Mouse (Mus musculus) A20 (cell line): ENCODE data around the gene Aatk.

Experiments used
- DNase-seq: peaks from one replicate; pipeline ENCODE4 v3.0.0-alpha.2; 2011; ENCODE audit warnings: low read depth, low spot score

Aatk gene

DNA sequence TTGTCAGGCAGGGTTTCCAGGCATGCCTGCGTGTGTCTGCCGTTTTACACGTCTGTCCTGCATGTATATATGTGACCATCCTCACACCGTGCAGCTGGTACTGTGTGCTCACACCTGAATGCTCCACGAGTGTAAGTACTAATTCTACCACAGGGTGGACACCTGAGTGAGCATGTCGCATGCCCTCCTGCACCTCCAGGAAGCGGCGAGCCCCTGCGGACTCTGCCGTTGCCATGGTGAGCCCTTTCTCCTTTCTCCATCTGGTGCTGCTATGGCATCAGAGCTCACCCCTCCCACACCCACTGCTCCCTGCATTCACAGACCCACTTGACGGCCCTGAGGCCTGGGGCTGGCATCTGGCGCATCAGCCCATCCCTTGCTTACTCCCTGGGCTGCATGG, 24.1 kb downstream of the Aatk start:
- no peak for DNase-seq

DNA sequence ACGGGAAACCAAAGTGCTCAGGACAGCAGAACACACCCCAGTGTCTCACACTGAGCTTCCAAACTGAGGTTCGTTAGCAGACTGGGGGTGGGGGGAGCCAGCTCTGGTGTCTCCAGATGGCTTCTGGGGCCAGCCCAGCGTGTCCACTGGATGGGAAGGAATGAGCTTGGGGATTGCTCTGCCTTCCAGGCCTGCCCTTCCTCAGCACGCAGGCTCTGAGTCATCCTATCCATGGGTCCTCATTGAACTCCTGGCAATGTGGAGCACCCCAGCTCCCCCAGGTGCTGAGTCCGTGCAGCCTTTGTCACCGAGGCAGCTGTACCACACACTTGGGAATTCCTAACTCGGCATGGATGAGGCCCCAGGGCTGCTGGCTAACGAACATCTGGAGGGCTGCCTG, 24.8 kb downstream of the Aatk start:
- no peak for DNase-seq

DNA sequence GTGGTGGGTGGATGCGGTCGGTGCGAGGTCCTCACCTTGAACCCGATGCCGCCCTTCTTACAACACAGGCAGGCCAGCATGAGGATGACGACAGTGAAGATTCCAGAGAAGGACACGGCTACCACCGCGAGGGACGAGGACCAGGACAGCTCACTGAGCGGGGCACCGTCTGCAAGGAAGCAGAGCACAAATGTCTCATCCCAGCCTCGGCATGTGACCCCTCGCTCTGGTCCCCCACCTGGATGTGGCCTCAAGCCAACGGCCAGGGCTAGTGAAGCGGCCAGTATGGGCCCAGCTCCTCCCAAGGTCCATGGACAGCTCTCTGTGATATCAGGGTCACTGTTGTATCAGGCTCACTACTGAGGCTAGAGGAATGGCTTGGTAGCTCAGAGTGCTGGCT, 25.6 kb downstream of the Aatk start:
- DNase-seq = no peak

DNA sequence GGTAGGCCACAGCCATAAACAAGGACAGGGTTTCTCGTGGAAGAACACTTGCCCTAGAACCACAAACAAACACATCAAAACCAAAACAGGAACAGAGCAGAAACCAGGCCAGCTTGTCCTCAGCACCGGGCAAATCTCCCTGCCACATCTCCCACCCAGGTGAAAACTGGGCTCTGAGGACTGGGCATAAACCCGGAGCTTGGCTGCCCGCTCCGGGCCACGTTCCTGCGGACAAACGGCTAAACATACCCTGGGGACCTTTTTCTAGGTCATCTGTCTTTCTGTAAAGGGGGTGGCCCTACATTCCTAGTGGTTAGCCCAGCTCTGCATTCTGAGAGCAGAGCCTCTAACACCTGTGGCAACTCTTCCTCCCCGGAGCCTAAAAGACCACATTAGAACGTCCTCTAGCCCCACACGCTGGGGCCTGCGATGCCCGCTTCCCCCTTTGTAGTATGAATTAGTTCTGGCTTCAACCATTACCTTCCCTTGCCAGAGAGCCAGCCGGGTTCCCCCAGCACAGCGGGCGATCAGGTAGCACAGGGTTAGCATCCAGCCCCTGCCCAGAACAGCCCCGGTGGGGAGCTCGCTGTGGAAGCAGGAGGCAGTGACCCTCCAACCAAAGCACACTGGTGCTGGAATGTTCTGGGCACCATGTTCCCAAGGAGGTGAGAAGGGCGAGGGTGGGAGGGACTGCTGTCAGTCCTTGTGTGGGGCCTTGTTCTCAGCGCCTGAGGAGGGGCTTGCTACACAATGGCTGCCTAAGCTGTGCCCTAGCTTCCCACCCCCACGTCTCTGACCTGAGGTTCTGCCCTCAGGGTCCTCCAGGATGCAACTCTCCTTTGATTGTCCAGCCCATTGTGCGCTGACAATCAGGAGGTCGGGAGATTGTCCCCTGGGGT, 27.2 kb downstream of the Aatk start:
- peak; percentile 59 for DNase-seq

DNA sequence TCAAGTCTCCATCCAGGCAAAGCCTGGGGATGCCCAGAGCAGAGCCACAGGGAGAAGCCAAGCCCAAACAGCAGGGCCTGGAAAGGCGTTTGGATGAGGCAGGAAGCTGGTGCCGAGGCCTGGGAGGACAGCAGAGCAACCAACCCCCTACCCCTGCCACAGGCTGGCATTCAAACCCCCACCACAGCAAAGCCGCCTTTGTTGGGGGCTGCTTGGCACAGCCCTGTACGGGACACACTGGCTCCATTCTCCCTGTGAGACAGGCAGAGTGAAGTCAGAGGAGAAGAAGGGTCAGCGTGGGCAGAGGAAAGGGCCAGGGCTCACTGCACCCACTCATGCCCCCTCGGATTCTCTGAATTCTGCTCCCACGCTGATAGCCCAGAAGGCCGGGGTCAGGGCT, 30.0 kb downstream of the Aatk start:
- no peak for DNase-seq

DNA sequence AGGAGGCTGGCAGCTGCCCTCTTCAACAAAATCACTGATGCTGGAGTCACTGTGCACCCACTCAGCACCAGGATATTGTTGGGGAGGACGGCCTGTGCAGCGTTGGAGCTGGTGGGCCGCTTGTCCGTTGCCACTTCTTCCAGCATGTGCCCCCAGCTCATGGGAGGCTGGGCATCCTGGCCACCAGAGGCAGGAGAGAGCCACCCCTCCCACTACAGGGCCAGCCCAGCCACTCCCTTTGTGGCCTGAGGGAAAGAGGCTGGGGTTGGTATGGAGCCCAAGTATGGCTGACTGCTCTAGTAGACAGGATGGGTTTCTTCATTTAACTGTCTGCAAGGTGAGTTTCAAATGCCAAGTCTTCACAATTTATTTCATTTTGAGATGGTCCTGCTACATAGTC, 32.2 kb downstream of the Aatk start:
- no peak for DNase-seq

DNA sequence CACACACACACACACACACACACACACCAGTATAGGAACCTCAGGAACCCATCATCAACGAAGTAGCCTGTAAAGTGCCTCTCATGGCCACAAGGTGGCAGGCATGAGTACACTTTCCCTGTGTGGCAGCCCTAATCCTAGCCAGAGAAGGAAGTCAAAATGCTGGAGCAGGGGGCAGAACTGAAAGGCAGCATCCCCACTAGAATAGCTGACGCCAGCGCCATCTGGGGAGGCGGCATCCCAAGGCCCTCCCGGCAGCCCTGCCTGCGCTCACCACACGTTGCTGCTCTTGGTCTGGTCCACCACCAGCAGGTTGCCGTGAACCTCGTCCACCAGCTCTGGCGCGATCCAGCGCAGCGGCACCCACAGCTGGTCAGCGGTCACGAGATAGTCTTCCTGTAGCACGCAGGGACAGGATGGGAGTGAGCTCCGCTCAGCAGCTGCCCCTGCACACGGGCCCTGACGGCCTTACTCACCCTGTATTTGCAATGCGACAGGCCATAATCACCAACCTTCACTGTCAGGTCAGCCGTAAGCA, 33.7 kb downstream of the Aatk start:
- DNase-seq = peak; percentile 74

DNA sequence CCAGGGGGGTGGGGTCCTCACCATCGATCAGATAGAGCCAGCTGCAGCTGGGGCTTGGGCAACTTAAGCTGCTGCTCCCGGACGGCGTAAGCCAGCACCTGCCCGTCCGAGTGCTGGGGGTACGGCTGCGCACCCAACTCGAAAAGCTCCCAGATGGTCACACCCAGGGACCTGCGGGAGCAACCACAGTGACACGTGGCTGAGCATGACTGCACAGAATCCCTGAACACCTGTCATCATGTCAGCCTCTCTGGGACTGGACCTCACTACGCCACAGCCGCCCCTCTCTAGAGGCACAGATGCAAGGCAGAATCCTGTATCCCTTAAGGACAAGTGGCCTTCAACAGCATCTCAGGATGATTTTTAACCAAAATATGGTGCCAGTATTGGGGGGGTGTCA, 34.3 kb downstream of the Aatk start:
- peak; percentile 69 for DNase-seq

DNA sequence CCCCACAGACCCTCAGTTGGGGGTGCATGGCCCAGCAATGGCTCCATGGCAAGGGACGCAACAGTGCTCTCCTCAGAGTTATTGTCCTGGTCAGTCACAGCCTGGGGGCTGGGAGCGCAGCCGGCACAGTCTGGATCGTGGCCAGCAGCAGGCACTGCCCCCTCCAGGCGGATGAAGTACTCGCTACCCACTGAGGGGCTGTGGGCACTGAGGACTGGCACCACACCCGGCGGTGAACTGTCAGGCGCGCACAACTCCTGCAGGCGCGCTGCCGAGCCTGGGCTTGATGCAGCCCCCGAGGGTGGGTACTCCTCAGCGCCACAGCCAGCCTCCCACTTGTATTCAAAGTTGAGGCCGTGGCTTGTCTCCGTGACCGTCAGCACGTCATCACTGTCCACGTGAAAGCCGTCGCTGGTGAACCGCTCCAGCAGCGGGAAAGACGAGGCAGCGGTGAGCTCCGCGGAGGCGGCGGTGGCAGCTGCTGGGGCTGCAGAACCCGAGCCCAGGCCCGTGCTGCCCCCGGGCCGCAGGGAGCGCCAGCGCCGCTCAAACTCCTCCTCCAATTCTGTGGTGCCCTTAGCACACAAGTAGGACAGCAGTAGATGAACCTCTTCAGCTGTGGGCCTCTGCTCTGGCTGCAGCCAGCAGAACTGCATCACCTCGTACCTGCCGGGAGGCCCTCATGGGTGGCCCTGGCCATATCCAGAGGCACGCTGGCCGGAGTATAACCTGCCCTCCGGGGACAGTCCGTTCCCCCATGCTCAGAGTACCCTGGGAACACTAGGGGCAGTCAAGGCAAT, 35.0 kb downstream of the Aatk start:
- no peak for DNase-seq

DNA sequence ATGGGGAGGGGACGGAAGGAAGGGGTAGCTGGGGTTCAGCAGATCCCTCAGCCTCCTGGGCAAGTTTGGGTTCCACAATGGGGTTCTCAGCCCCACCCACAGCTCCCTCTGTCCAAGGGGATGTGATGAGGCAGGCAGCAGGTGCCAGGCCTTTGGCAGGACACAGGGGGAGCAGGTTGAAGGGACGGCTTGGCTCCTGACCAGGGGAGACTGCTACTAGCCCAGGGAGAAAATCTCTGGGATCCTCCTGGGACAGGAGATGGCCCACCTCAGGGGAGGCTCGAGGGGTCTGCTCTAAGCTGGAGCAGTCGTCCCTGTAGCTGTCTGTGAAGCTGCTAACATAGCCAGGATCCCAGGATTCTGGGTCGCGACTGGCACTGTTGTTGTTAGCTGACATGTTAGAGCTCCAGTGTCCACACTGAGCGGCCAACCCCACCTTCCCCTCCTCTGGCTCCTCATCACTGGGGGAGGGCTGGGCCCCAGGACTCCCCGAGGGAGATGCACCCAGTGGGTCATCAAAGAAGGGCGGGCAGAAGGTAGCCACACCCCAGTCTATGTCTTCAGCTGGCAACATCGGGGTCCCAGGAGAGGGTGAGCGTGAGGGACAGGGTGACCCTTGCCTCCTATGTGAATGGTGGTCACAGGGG, 35.7 kb downstream of the Aatk start:
- DNase-seq = no peak

DNA sequence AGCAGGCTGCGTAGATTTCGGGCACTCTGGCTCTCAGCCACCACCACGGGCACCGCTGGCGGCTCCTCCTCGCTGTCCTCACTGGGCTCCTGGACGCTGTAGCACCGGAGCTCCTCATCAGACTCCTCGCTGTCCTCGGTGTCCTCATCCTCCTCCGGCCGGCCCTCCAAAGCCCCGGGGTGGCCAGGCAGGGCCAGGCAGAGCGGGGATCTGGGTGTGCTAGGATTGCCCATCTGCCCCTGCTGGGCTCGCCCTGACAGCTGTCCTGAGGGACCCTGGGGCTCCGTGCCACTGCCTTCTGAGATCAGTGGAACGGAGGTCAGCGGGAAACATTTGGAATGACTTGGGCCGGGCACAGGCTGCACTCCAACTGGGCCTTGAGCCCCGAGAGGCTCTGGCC, 37.0 kb downstream of the Aatk start:
- no peak for DNase-seq

DNA sequence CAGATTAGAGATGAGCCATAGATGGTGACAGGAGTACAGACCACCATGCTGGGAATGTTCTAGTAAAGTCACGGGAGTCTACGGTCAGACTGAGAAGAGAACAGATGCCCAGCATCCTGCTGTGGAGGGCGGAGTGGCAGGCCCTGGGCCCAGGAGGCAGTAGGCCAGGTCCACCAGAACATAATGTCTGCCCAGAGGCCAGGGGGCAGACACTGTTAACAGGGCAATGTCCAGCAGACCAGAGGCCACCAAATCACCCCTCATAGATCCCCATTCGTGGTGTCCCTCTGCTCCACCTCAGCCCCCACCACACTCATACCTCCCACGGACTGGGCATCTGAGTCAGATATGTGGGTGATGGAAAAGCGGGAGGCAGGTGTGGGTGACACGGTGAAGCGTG, 38.0 kb downstream of the Aatk start:
- no peak for DNase-seq

DNA sequence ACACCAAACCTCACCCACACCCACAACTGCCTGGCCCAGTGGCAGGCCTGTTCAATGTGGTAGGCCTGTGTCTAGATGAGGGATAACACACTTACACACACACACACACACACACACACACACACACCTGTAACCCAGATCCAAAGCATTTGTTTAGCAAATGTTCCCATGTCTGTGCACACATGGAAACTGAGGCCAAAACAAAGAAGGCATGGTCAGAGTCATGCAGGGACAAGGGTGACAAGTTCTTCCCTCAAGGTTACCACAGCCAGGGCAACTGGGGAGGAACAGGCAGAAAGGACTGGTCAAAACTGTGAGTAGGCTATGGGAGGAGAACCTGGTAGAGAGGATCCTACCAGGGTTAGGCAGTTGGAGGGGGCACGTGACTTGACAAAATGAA, 38.5 kb downstream of the Aatk start:
- DNase-seq = no peak

DNA sequence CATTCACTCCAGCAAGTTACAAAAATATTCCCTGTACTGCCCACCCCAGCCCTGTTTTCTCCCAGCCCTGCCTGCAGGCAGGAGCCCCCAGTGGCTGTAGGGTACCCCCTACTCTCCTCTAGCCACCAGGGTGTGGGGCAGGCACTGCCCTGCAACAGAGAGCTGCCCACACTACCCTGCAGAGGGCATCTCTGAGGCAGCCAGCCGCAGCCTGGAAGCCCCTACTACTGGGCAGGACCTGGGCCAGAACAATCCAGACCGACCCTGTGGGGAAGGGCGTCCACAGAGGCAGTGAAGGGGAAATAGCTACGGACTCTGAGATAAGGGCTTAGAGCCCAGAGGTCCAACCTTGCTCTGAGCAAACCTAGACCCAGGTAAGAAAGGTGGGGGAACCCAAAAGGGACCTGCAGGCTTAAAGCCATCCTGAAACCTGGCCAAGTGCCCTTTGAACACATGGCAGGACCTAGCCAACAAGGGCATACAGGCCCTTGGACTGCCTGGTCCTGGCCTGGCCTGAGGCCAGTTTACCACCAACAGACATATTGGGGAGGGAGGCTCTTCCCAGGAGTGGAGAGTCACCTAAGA, 39.4 kb downstream of the Aatk start:
- no peak for DNase-seq

DNA sequence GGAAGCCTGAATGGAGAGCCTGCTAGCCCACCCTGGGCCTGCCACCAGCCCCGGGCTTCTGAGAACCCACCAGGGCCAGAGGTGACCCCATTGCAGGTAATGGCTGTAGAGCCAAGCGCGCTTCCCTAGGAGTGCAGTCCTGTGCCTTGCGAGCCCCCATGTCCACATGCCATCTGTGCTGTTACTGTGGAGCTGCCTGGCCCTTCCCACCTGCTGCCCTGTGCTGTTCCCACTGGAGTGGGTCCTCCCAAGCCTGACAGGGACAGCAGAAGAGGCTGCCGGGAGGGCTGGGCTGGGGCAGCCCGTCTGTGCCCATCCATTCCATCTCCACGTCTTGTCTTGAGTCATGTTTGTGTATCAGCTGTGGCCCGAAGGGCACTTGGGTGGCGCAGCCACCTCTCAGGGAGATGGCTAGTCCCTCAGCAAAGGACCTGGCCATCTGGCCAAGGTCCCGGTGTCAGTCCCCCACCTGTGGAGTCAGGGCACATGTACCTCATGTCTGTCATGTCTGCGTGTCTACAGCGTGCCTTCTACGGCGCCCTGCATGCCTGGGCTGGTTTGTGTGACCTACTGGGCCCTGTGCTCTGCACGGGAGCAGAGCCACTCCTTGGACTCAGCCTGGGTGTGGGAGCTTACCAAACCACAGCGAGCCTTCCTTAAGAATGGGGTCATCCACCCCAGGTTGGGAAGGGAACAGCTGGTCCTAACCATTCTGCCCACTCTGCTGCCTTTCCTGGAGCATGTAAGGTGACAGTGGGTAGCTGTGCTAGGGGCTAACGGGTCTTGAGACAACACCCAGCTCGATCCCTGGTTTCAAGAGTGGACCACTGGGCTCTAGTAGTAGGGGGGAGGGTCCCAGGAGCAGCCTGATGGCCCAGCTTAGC, 41.3 kb downstream of the Aatk start:
- no peak for DNase-seq

DNA sequence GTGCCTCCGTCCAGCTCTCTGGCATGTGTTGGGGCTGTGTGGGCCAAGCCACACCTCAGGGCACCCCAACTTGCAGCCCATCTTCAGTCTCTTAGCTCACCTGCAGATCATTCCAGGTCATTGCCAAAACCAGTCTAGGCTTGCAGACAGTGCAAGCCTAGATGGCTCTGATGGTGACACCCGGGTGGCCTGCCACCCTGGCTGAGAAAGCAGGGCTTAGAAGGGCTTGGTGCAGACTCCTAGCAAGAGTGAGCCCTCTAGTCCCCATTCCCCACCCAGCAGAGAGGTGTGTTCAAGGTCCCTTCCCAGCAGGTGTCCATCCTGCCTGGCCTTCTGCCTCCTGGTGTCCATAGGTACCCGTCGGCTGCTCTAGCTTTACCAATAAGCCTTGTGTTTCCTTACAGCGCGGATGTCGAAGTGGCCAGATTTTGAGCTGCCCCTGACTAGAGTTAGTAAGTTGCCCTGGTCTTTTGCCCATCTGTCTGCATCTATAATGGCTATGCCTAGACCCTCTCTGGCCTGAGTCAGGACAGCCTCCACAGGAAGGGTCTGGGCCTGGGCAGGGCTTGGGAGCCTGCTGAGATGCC, 44.2 kb downstream of the Aatk start:
- no peak for DNase-seq

DNA sequence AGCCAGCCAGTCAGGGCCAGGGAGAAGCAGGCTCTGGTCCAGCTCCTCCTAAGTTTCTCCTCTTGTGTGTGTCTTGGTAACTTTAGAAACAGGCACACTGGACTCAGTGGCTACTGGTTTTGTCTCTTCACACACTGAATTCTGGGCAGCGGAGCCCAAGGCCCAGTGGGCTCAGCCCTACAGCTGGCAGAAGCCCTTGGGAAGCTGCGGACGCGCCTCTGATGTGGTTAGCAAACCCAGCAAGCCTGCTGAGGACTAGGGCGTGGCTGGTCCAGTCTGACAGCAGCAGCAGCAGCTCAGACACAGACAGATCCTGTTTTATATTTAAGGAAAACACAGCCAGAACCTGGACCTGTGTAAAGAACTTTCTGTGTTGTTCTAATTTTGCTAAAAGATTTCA, 44.9 kb downstream of the Aatk start:
- DNase-seq = no peak

DNA sequence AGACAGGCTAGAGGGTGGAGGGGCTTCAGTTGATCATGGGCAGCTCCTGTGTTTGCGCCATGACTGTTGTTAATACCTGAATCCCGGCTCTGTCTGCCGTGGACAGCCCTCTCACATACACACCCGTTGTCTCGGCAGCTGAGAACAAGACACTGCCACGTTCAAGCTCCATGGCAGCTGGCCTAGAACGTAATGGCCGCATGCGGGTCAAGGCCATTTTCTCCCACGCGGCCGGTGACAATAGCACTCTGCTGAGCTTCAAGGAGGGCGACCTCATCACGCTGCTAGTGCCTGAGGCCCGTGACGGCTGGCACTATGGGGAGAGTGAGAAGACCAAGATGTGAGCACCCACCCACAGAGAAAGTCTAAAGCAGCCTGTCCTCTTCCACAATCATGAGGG, 49.6 kb downstream of the Aatk start:
- no peak for DNase-seq

DNA sequence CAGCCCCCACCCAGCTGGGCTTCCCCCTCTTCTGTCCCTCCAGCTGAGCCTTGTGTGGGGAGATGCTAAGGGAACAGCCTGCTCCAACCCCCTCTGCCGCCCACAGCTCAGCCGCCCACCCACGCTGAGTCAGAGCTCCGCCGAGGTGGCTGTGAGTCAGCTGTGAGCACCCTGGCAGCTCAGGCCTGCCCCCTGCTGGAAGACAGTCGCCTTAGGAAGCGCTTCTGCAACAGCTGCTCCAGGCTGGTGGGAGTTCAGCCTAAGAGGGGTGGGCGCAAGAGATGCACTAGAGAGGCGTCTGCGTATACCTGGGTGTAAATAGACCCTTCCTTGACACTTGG, 55.7 kb downstream of the Aatk start:
- DNase-seq = peak; percentile 83

DNA sequence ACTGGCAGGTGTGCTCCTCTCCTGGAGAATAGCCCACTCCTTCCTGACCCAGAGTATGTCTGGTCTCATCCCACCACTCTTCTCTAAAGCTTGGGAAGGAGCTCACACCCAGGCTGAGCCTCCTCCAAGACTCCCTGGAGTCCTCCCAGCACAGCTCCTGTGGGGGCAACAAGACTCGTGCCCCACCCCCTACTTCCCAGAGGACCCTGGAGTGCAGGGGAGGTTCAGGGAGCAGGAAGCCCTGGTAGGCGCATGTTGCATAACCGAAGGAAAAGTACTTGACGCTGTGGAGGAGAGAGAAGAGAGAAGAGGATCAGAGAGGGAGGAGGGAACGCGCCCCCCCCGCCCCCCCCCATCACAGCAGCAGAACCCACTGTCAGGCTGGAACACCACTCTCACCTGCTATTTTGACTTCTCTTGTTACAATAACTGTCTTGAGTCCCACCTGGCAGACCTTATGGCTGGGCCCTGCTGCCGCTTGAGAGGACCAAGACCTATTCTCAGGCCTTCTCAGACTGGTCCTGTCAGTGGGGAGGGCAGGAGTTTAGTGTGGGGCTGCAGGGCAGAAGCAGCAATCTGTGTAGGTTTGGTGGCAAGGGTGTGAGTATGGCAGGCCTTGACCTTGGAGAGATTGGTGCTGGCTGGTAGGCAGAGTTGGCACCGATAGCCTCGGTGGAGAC, 56.2 kb downstream of the Aatk start:
- DNase-seq = no peak
